Mouse (Mus musculus): ENCODE results near the gene Prkar2a. TPM values are rescaled to one million over a fixed set of nuclear protein-coding genes. Genes with fewer than 3 reads are reported as not detected.
A peak's percentile ranks its signal among the peaks of the same experiment; 100 is the strongest.

Prkar2a gene
- total RNA-seq, 1 experiment = 18.2 TPM

DNA sequence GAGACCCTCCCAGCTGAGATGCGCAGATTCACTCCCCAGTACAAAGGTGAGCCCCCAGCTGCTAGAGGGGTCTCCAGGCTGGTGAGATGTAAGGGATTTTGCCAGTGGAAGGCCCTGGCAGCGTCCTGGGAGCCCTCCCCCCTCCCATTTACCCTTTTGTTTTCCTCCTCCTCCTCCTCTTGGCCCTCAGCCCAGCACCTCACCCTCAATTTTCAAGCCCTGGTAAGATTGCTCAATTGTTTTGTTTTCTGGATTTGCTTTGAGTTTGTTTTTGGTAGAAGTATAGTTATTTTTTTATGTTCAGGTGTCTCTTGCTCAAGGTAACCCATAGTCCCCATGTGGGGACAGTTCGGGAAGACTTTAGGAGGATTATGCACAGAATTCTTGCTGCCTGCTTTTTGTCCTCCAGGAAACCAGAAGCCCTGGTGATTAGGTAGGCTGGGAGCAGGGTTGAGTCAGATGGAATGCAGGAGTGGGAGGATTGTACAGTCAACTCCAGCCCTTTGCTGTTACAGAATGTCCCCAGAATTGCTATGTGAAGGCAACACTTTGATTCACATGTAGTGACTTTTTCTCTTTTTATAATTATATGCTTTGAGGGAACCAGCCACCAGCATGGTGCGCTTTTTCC, 107.4 kb downstream of the Prkar2a start:
- H3K4me1 ChIP-seq (ENCODE audit: control insufficient read depth in 2 of 2, insufficient read depth in 2 of 2, low read length in 2 of 2, poor library complexity in 1 of 2) = peaks cover 2 to 13% of the 10 kb centered on the region in 2 experiments; a peak in 2 of 4 replicates
- TF ChIP-seq MAFK (IDR thresholded peaks at IDR 0.05; ENCODE audit: insufficient read depth, low read depth, low read length) (no peak), ZNF384 (IDR thresholded peaks at IDR 0.05; ENCODE audit: low read depth, low read length) (no peak), CHD2 (IDR thresholded peaks at IDR 0.05; ENCODE audit: low read depth, low read length) (no peak), HCFC1 (IDR thresholded peaks at IDR 0.05; ENCODE audit: borderline replicate concordance, insufficient read depth, low read length) (no peak), ZC3H11A (IDR thresholded peaks at IDR 0.05; ENCODE audit: borderline replicate concordance, low read depth, low read length) (no peak)
- H3K36me3 ChIP-seq (ENCODE audit: control insufficient read depth, insufficient read depth, low read length, poor library complexity, severe bottlenecking) = peaks cover 13% of the 10 kb centered on the region
- no peak for DNase-seq (ENCODE audit: low read depth, low spot score)
- in situ Hi-C loops (cut with MboI; ENCODE audit: low sequenced_read_pairs in 2 of 2, unreplicated experiment in 2 of 2) = no loop called here
- H3K27ac ChIP-seq (ENCODE audit: insufficient read depth, low read depth, low read length, poor library complexity, severe bottlenecking) = no peak overlapping the region
- H3K9me3 ChIP-seq (ENCODE audit: control insufficient read depth, insufficient read depth, low read depth, low read length) = no peaks in the 10 kb centered on the region
- H3K4me3 ChIP-seq (ENCODE audit: insufficient read depth in 1 of 2, low read depth in 1 of 2, low read length in 2 of 2, poor library complexity in 1 of 2, severe bottlenecking in 1 of 2) = peak overlapping the region in 1 of 2 experiments; percentile 43; a peak in 1 of 4 replicates
- H3K9ac ChIP-seq (ENCODE audit: insufficient read depth, low read depth, low read length, poor library complexity, severe bottlenecking) = no peak overlapping the region

DNA sequence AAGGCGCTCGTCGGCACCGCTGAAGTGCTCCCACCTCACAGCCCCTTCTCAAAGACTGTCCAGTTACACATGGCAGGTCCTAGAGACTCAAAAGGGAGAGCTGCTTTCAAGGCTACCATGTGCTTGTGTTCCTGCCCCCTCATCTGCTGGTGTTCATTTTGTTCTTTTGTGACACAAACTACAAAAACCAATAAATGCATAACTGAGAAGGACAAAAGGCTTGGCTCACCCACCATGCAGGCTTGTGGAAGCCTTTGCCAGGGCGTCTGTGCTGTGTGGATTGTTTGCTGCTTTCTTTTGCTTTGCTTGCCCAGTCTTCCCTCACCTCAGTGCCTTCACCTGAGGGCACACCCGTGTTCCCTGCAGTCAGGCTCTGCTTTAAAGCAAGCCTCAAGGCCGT, 108.4 kb downstream of the Prkar2a start:
- Histone ChIP-seq H3K9me3 (ENCODE audit: control insufficient read depth, insufficient read depth, low read depth, low read length) (no peaks in the 10 kb centered on the region), H3K9ac (ENCODE audit: insufficient read depth, low read depth, low read length, poor library complexity, severe bottlenecking) (0 out of 2 replicates have a peak overlapping the region, but pooled peaks have one; percentile 38), H3K4me3 (ENCODE audit: insufficient read depth in 1 of 2, low read depth in 1 of 2, low read length in 2 of 2, poor library complexity in 1 of 2, severe bottlenecking in 1 of 2) (peak overlapping the region in 1 of 2 experiments; percentile 41; a peak in 2 of 4 replicates), H3K4me1 (ENCODE audit: control insufficient read depth in 2 of 2, insufficient read depth in 2 of 2, low read length in 2 of 2, poor library complexity in 1 of 2) (peaks cover 2 to 13% of the 10 kb centered on the region in 2 experiments; a peak in 2 of 4 replicates), H3K36me3 (ENCODE audit: control insufficient read depth, insufficient read depth, low read length, poor library complexity, severe bottlenecking) (peaks cover 13% of the 10 kb centered on the region), H3K27ac (ENCODE audit: insufficient read depth, low read depth, low read length, poor library complexity, severe bottlenecking) (no peak overlapping the region)
- TF ChIP-seq MAFK (IDR thresholded peaks at IDR 0.05; ENCODE audit: insufficient read depth, low read depth, low read length) = no peak
- no peak for TF ChIP-seq ZC3H11A (IDR thresholded peaks at IDR 0.05; ENCODE audit: borderline replicate concordance, low read depth, low read length)
- TF ChIP-seq HCFC1 (IDR thresholded peaks at IDR 0.05; ENCODE audit: borderline replicate concordance, insufficient read depth, low read length) = no peak
- no peak for TF ChIP-seq ZNF384 (IDR thresholded peaks at IDR 0.05; ENCODE audit: low read depth, low read length)
- in situ Hi-C loops (cut with MboI; ENCODE audit: low sequenced_read_pairs in 2 of 2, unreplicated experiment in 2 of 2) = no loop called here
- DNase-seq (ENCODE audit: low read depth, low spot score) = no peak

DNA sequence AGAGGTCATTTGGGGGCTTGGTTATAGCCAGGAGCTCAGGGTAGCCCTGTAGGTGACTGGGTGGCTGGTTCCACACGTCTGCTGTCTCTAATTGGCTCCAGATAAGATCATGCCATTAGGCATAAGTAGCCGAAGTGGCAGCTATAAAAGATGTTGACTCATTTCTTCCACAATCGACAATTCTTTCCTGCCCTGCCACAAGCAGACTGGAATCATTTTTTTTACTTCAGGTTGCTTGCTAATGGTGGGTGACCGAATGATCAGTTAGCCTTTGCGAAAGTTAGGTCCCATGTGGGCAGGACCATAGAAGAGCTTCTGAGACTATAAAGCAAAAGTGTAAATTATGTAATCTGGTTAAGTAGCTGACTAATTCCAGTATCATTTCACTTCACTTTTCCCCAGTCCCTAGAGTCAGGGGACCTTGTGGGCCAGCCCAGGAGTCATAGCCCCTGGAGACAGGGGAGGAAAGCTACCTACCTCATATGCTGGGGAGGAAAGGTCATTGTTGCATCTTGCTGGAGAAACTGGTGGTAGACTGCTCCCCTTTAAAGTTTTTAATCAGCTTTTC, 109.5 kb downstream of the Prkar2a start:
- Histone ChIP-seq H3K27ac (ENCODE audit: insufficient read depth, low read depth, low read length, poor library complexity, severe bottlenecking) (no peak overlapping the region), H3K9ac (ENCODE audit: insufficient read depth, low read depth, low read length, poor library complexity, severe bottlenecking) (no peak overlapping the region), H3K4me3 (ENCODE audit: insufficient read depth in 1 of 2, low read depth in 1 of 2, low read length in 2 of 2, poor library complexity in 1 of 2, severe bottlenecking in 1 of 2) (no peak overlapping the region), H3K4me1 (ENCODE audit: control insufficient read depth in 2 of 2, insufficient read depth in 2 of 2, low read length in 2 of 2, poor library complexity in 1 of 2) (peaks cover 2 to 10% of the 10 kb centered on the region in 2 experiments; a peak in 2 of 4 replicates), H3K9me3 (ENCODE audit: control insufficient read depth, insufficient read depth, low read depth, low read length) (no peaks in the 10 kb centered on the region), H3K36me3 (ENCODE audit: control insufficient read depth, insufficient read depth, low read length, poor library complexity, severe bottlenecking) (peaks cover 13% of the 10 kb centered on the region)
- TF ChIP-seq CHD2 (IDR thresholded peaks at IDR 0.05; ENCODE audit: low read depth, low read length) = no peak
- TF ChIP-seq HCFC1 (IDR thresholded peaks at IDR 0.05; ENCODE audit: borderline replicate concordance, insufficient read depth, low read length) = no peak
- TF ChIP-seq MAFK (IDR thresholded peaks at IDR 0.05; ENCODE audit: insufficient read depth, low read depth, low read length) = no peak
- no peak for TF ChIP-seq ZC3H11A (IDR thresholded peaks at IDR 0.05; ENCODE audit: borderline replicate concordance, low read depth, low read length)
- TF ChIP-seq ZNF384 (IDR thresholded peaks at IDR 0.05; ENCODE audit: low read depth, low read length) = no peak
- no peak for DNase-seq (ENCODE audit: low read depth, low spot score)
- in situ Hi-C loops (cut with MboI; ENCODE audit: low sequenced_read_pairs in 2 of 2, unreplicated experiment in 2 of 2) = no loop called here

DNA sequence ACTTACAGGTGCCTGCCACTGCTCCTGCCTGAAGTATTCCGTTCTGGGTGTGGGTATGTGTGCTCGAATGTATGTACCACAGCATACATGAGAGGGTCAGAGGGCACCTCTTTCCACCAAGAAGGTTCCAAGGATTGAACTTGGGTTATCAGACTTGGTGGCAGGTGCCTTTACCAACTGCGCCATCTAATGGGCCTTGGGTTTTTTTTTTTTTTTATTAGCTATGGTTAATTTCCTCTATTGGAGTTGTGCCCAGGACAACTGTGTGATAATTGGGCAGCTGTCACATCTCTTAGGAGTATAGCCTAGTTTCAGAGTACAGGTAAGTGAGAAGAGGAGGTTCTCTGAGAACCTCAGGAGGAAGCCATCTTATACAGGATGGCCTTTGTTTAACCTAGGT, 110.5 kb downstream of the Prkar2a start:
- H3K36me3 ChIP-seq (ENCODE audit: control insufficient read depth, insufficient read depth, low read length, poor library complexity, severe bottlenecking) = peaks cover 17% of the 10 kb centered on the region
- TF ChIP-seq HCFC1 (IDR thresholded peaks at IDR 0.05; ENCODE audit: borderline replicate concordance, insufficient read depth, low read length) (no peak), CHD2 (IDR thresholded peaks at IDR 0.05; ENCODE audit: low read depth, low read length) (no peak), MAFK (IDR thresholded peaks at IDR 0.05; ENCODE audit: insufficient read depth, low read depth, low read length) (no peak)
- no peak overlapping the region for H3K27ac ChIP-seq (ENCODE audit: insufficient read depth, low read depth, low read length, poor library complexity, severe bottlenecking)
- DNase-seq (ENCODE audit: low read depth, low spot score) = no peak
- no peak overlapping the region for H3K9ac ChIP-seq (ENCODE audit: insufficient read depth, low read depth, low read length, poor library complexity, severe bottlenecking)
- H3K4me3 ChIP-seq (ENCODE audit: insufficient read depth in 1 of 2, low read depth in 1 of 2, low read length in 2 of 2, poor library complexity in 1 of 2, severe bottlenecking in 1 of 2) = no peak overlapping the region
- H3K4me1 ChIP-seq (ENCODE audit: control insufficient read depth in 2 of 2, insufficient read depth in 2 of 2, low read length in 2 of 2, poor library complexity in 1 of 2) = peaks cover 2 to 10% of the 10 kb centered on the region in 2 experiments; a peak in 2 of 4 replicates
- in situ Hi-C loops (cut with MboI; ENCODE audit: low sequenced_read_pairs in 2 of 2, unreplicated experiment in 2 of 2) = no loop called here
- H3K9me3 ChIP-seq (ENCODE audit: control insufficient read depth, insufficient read depth, low read depth, low read length) = no peaks in the 10 kb centered on the region

Other genes starting within 250 kb of the Prkar2a start
- gene Ccdc71, start 228.8 kb upstream of the Prkar2a start, total RNA-seq (2012; rRNA removed) = 16.7 and 18.6 TPM in 2 replicates
- 6.6 and 6.7 TPM in 2 replicates for gene Klhdc8b, start 227.7 kb upstream of the Prkar2a start, total RNA-seq (2012; rRNA removed)
- 50.6 and 54.5 TPM in 2 replicates for gene Lamb2, start 209.6 kb upstream of the Prkar2a start, total RNA-seq (2012; rRNA removed)
- gene Usp19, start 198.7 kb upstream of the Prkar2a start, total RNA-seq (2012; rRNA removed) = 92.1 and 126 TPM in 2 replicates
- 393 and 450 TPM in 2 replicates for gene Qars, start 181.6 kb upstream of the Prkar2a start, total RNA-seq (2012; rRNA removed)
- gene Qrich1, start 172.5 kb upstream of the Prkar2a start, total RNA-seq (2012; rRNA removed) = 145 and 152 TPM in 2 replicates
- 344 and 404 TPM in 2 replicates for gene Impdh2, start 129.0 kb upstream of the Prkar2a start, total RNA-seq (2012; rRNA removed)
- gene Ndufaf3, start 121.9 kb upstream of the Prkar2a start, total RNA-seq (2012; rRNA removed) = 36.6 and 57.3 TPM in 2 replicates
- 112 and 209 TPM in 2 replicates for gene Dalrd3, start 119.4 kb upstream of the Prkar2a start, total RNA-seq (2012; rRNA removed)
- gene Wdr6, start 110.6 kb upstream of the Prkar2a start, total RNA-seq (2012; rRNA removed) = 56.9 and 78.8 TPM in 2 replicates
- 13.7 and 18.1 TPM in 2 replicates for gene P4htm, start 91.6 kb upstream of the Prkar2a start, total RNA-seq (2012; rRNA removed)
- gene Arih2, start 39.9 kb upstream of the Prkar2a start, total RNA-seq (2012; rRNA removed) = 98.7 and 128 TPM in 2 replicates
- gene Slc25a20, start 27.2 kb upstream of the Prkar2a start, total RNA-seq (2012; rRNA removed) = 42.0 and 59.4 TPM in 2 replicates
- 23.0 and 24.4 TPM in 2 replicates for gene Ip6k2, start 94.5 kb downstream of the Prkar2a start, total RNA-seq (2012; rRNA removed)
- 17.4 and 20.2 TPM in 2 replicates for gene Nckipsd, start 119.1 kb downstream of the Prkar2a start, total RNA-seq (2012; rRNA removed)
- gene Celsr3, start 137.0 kb downstream of the Prkar2a start, total RNA-seq (2012; rRNA removed) = 4.3 and 14.6 TPM in 2 replicates
- gene Slc26a6, start 164.0 kb downstream of the Prkar2a start, total RNA-seq (2012; rRNA removed) = 15.1 and 19.8 TPM in 2 replicates
- gene Tmem89, start 225.3 kb downstream of the Prkar2a start, total RNA-seq (2012; rRNA removed) = 0.22 and 0.53 TPM in 2 replicates
- 354 and 426 TPM in 2 replicates for gene Uqcrc1, start 247.3 kb downstream of the Prkar2a start, total RNA-seq (2012; rRNA removed)

All from ES-E14 (cell line).